Mouse (Mus musculus) liver, adult 2 months (tissue): ENCODE data around the gene Ipmk. TPM values are rescaled to one million over a fixed set of nuclear protein-coding genes. Genes with fewer than 3 reads are reported as not detected.

ENCODE experiments used
- DNase-seq: peaks from one replicate; pipeline ENCODE4 v3.0.0-alpha.2; 2011; ENCODE audit warnings: low read depth, low spot score; ENCODE audit errors: extremely low read depth
- H3K27ac ChIP-seq: fragments of 200-500 bp; replicated peaks from 2 replicates; pipeline ENCODE4 v1.5.1; 2012; ENCODE audit warnings: low read depth, mild to moderate bottlenecking, control low read depth, inconsistent platforms, low read length; ENCODE audit not compliant: insufficient read depth
- H3K27me3 ChIP-seq: fragments of 200-500 bp; 2 replicates; pipeline ENCODE4 v1.6.1; 2012; ENCODE audit warnings: mild to moderate bottlenecking, moderate library complexity, low read length, inconsistent platforms; ENCODE audit not compliant: control insufficient read depth, insufficient read depth
- H3K36me3 ChIP-seq: fragments of 200-500 bp; 2 replicates; pipeline ENCODE4 v1.6.1; 2012; ENCODE audit warnings: low read length, inconsistent platforms; ENCODE audit not compliant: control insufficient read depth, insufficient read depth
- H3K4me1 ChIP-seq: fragments of 200-500 bp; 2 replicates; pipeline ENCODE4 v1.6.1; 2011; ENCODE audit warnings: low read length; ENCODE audit not compliant: control insufficient read depth, insufficient read depth
- H3K4me3 ChIP-seq: fragments of 200-500 bp; 2 replicates; pipeline ENCODE4 v1.5.1; 2011; ENCODE audit warnings: low read depth, mild to moderate bottlenecking, control low read depth, low read length, moderate library complexity; ENCODE audit not compliant: insufficient read depth
- H3K79me2 ChIP-seq: fragments of 200-500 bp; 2 replicates; pipeline ENCODE4 v1.6.1; 2012; ENCODE audit warnings: inconsistent platforms, mild to moderate bottlenecking, low read length, moderate library complexity; ENCODE audit not compliant: control insufficient read depth, insufficient read depth
- H3K9ac ChIP-seq: fragments of 200-500 bp; 2 replicates; pipeline ENCODE4 v1.6.1; 2012; ENCODE audit warnings: low read depth, mild to moderate bottlenecking, control low read depth, inconsistent platforms, low read length
- CTCF ChIP-seq: fragments of 200-500 bp; IDR thresholded peaks from 2 replicates; pipeline ENCODE4 v1.5.1; 2011; ENCODE audit warnings: low read depth, low read length, control low read depth
- POLR2A ChIP-seq: fragments of 200-500 bp; IDR thresholded peaks from 2 replicates; pipeline ENCODE4 v1.6.1; 2011; ENCODE audit warnings: low read length, control low read depth; ENCODE audit not compliant: insufficient read depth; ENCODE audit errors: extremely low read depth
- WGBS: fragments of 180-500 bp; shearing (Covaris S2); methylation state at CpG from one replicate; pipeline ENCODE4 v1.1.7; 2018; 5-methylcytosine and 5-hydroxymethylcytosine counted together
- polyA plus RNA-seq: library from polyadenylated mRNA; depleted of rRNA; stranded (reverse); fragments of >200 nt; gene quantifications from 2 replicates; pipeline ENCODE4 v1.2.3, GENCODE M21; 2012
- total RNA-seq: library from RNA; depleted of rRNA; stranded (reverse); fragments of >200 nt; gene quantifications from 2 replicates; pipeline ENCODE4 v1.2.3, GENCODE M21; 2014

The Ipmk gene
- total and polyA plus RNA-seq, 2 experiments, result 11.6 to 46.2 TPM

GRCm38 (mm10) chr10:71340195-71340594 is 7.4 kb upstream of the Ipmk start:
- H3K4me3 ChIP-seq, result peak overlapping the region; percentile 1; the same call in 1 of the 2 replicates
- peaks cover 24% of the 10 kb centered on the region for H3K4me1 ChIP-seq
- WGBS, result 27% methylated on average over 2 of the region's 2 CpGs
- TF ChIP-seq CTCF, result no peak
- no peak for TF ChIP-seq POLR2A
- peak; percentile 92 for DNase-seq
- peaks cover 8% of the 10 kb centered on the region for H3K36me3 ChIP-seq
- peaks cover 25% of the 10 kb centered on the region; the same call in 1 of the 2 replicates for H3K79me2 ChIP-seq
- H3K27ac ChIP-seq, result peak overlapping the region; percentile 99
- H3K9ac ChIP-seq, result peak overlapping the region; percentile 52
- no peaks in the 10 kb centered on the region for H3K27me3 ChIP-seq

- WGBS, result 69% methylated on average over 9 of the region's 9 CpGs
- peak overlapping the region; percentile 67 for H3K9ac ChIP-seq
- no peaks in the 10 kb centered on the region; the same call in 1 of the 2 replicates for H3K36me3 ChIP-seq
- peak overlapping the region; percentile 70 for H3K27ac ChIP-seq
- H3K4me1 ChIP-seq, result peaks cover 26% of the 10 kb centered on the region
- DNase-seq, result peak; percentile 51
- no peak for TF ChIP-seq CTCF
- no peak for TF ChIP-seq POLR2A
- H3K79me2 ChIP-seq, result peaks cover 16% of the 10 kb centered on the region; the same call in 1 of the 2 replicates
- H3K27me3 ChIP-seq, result no peaks in the 10 kb centered on the region
- no peak overlapping the region for H3K4me3 ChIP-seq
Observed at GRCm38 (mm10) chr10:71341290-71341689, 6.3 kb upstream of the Ipmk start.

GRCm38 (mm10) chr10:71342030-71342805 is 5.3 kb upstream of the Ipmk start:
- H3K27me3 ChIP-seq, result no peaks in the 10 kb centered on the region
- H3K79me2 ChIP-seq, result peaks cover 13% of the 10 kb centered on the region; the same call in 1 of the 2 replicates
- H3K27ac ChIP-seq, result peak overlapping the region; percentile 70
- H3K4me1 ChIP-seq, result peaks cover 29% of the 10 kb centered on the region
- 0 out of 2 replicates have a peak, but pooled peaks have one; percentile 8 for TF ChIP-seq POLR2A
- TF ChIP-seq CTCF, result peak; percentile 53; the same call in 1 of the 2 replicates
- H3K9ac ChIP-seq, result peak overlapping the region; percentile 60
- peak overlapping the region; percentile 15 for H3K4me3 ChIP-seq
- H3K36me3 ChIP-seq, result no peaks in the 10 kb centered on the region; the same call in 1 of the 2 replicates
- DNase-seq, result peak; percentile 89
- 27% methylated on average over 7 of the region's 7 CpGs for WGBS

GRCm38 (mm10) chr10:71343130-71343529 is 4.4 kb upstream of the Ipmk start:
- peak overlapping the region; percentile 92; the same call in 1 of the 2 replicates for H3K4me3 ChIP-seq
- no peaks in the 10 kb centered on the region for H3K27me3 ChIP-seq
- peak; percentile 97 for DNase-seq
- H3K4me1 ChIP-seq, result peaks cover 26% of the 10 kb centered on the region
- no peaks in the 10 kb centered on the region; the same call in 1 of the 2 replicates for H3K36me3 ChIP-seq
- peaks cover 16% of the 10 kb centered on the region; the same call in 1 of the 2 replicates for H3K79me2 ChIP-seq
- peak overlapping the region; percentile 97 for H3K27ac ChIP-seq
- WGBS, result 24% methylated on average over 3 of the region's 3 CpGs
- no peak for TF ChIP-seq CTCF
- no peak for TF ChIP-seq POLR2A
- H3K9ac ChIP-seq, result no peak overlapping the region; the same call in 1 of the 2 replicates

DNA sequence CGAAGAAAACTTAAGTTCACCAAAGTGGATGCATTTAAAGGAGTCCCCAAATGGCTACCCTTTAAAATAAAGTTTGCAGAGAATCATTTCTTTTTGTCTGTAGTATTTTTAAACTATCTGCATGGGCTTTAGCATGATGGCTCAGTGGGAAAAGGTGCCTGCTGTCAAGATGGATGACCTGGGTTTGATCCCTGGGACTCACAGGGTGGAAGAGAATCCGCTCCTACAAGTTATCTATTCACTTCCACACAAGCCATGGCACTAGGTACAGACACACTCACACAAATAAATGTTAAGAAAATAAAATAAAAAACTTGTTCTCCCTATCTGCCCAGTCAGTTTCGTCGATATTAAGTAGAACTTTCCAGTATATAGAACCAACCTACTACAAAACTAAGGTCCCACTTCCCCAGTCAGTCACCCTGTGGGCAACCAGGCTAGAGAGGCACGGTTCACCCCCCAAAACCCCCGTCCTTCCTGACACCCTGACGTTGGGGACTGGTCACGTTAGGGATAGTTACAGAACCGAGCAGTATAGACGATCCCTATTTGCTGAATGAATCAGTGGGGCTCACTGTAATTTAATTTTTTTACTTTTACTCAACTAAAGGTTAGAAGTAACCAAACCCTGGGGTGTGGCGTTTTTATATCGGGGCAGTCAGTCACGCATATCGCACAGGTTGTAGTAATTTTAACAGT is 3.8 kb upstream of the Ipmk start:
- 11% methylated on average over 14 of the region's 14 CpGs for WGBS

More for the DNA sequence above, 3.8 kb upstream of the Ipmk start:
- TF ChIP-seq CTCF (no peak), POLR2A (no peak)
- DNase-seq, result peak; percentile 55
- Histone ChIP-seq H3K79me2 (peaks cover 18% of the 10 kb centered on the region; the same call in 1 of the 2 replicates), H3K4me3 (peak overlapping the region; percentile 92), H3K4me1 (peaks cover 26% of the 10 kb centered on the region), H3K9ac (peak overlapping the region; percentile 98), H3K27me3 (no peaks in the 10 kb centered on the region), H3K36me3 (no peaks in the 10 kb centered on the region; the same call in 1 of the 2 replicates), H3K27ac (peak overlapping the region; percentile 97)
